Mouse (Mus musculus) urinary bladder, adult 18-20 months (tissue): ENCODE measurements around the gene Olfr1494.

Experiments
- DNase-seq, 2 experiments: peaks; one replicate each; pipeline ENCODE4 v3.0.0; 2022; ENCODE audit warnings: low spot score in 2 of 2, mixed read lengths in 2 of 2

The Olfr1494 gene

GRCm38 (mm10) chr19:13739428-13739827 lies at the start of gene Olfr1494:
Olfr1494 (plus strand) TSS chr19:13739728.
- no peak for DNase-seq

- DNase-seq: no peak
Measured at GRCm38 (mm10) chr19:13696968-13697367, 42.6 kb upstream of the Olfr1494 start, which contains the start of gene Olfr1491. Olfr1491 (plus strand) TSS chr19:13697268.

- DNase-seq: no peak
Measured at GRCm38 (mm10) chr19:13722978-13723377, 16.6 kb upstream of the Olfr1494 start, which contains the start of gene Olfr1493-ps1. Olfr1493-ps1 (plus strand) TSS chr19:13723278.

- no peak for DNase-seq
Measured at GRCm38 (mm10) chr19:13749366-13749765, 9.8 kb downstream of the Olfr1494 start.

GRCm38 (mm10) chr19:13764306-13764705 lies 24.8 kb downstream of the Olfr1494 start, which contains the start of gene Olfr1495:
Olfr1495 (plus strand) TSS chr19:13764606.
- DNase-seq: no peak

GRCm38 (mm10) chr19:13768565-13769276 lies 29.2 kb downstream of the Olfr1494 start:
- DNase-seq: no peak

- no peak for DNase-seq
Measured at GRCm38 (mm10) chr19:13777578-13777977, 38.0 kb downstream of the Olfr1494 start, which contains the start of gene Olfr1496. Olfr1496 (plus strand) TSS chr19:13777878.

- DNase-seq: no peak
Measured at GRCm38 (mm10) chr19:13798102-13798501, 58.6 kb downstream of the Olfr1494 start, which contains the start of gene Olfr1497. Olfr1497 (minus strand) TSS chr19:13798202.
